Mouse (Mus musculus): ENCODE data around the gene Aspscr1. TPM values are rescaled to one million over a fixed set of nuclear protein-coding genes. Genes with fewer than 3 reads are reported as not detected.
A peak's percentile ranks its signal among the peaks of the same experiment; 100 is the strongest.

Gene Aspscr1
- polyA plus RNA-seq, 1 experiment from 2014 or later: 130 TPM

DNA sequence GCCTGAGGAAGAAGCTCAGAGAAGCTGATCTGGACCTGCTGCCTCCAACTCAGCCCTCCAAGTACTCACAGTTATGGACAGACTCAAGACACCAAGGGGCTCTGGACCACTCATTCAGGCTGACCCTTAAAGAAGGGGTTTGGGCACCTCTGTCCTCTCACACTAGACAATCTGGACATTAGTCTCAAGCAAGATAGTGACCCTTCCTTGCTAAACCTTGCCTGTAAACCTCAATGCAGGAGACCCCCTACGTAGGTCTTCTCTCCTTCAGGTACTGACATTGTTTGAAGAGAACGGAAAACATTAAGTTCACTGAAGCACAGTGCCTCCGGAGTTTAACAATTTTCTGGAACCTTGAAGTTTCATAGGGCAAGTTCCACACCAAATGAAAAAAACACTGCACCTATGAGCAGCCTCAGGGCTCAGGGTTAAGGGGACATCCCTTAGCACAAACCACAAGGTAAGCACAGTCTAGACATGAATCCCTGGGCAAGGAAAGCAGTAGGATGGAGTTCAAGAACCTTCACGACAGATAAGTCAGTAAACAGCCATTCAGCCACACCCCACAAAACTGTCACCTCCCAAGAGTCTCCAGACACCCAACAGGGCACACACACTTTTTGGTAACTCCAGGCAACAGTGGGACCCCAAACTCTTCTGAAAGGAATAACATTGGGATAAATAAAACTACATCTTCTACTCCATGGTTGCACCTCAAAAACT, 40.9 kb upstream of the Aspscr1 start:
- peaks cover 19% of the 10 kb centered on the region for H3K4me1 ChIP-seq (ENCODE audit: insufficient read depth)
- TF ChIP-seq CTCF (IDR thresholded peaks at IDR 0.05; ENCODE audit: low read depth): no peak
- H3K4me2 ChIP-seq: peak overlapping the region; percentile 86
- H3K9me3 ChIP-seq (ENCODE audit: low read depth, low read length): no peaks in the 10 kb centered on the region
- H3K27ac ChIP-seq (ENCODE audit: low read depth): peak overlapping the region; percentile 93
- DNase-seq (no peak), ATAC-seq (ENCODE audit: insufficient read depth) (no peak)
- 43% methylated on average over 4 of the region's 4 CpGs for WGBS
- peaks cover 26% of the 10 kb centered on the region for H3K36me3 ChIP-seq (ENCODE audit: insufficient read depth)
- H3K9ac ChIP-seq: peak overlapping the region; percentile 91
- H3K27me3 ChIP-seq (ENCODE audit: insufficient read depth, low read length): no peaks in the 10 kb centered on the region
- peak overlapping the region; percentile 95 for H3K4me3 ChIP-seq (ENCODE audit: low read depth, low read length)

DNA sequence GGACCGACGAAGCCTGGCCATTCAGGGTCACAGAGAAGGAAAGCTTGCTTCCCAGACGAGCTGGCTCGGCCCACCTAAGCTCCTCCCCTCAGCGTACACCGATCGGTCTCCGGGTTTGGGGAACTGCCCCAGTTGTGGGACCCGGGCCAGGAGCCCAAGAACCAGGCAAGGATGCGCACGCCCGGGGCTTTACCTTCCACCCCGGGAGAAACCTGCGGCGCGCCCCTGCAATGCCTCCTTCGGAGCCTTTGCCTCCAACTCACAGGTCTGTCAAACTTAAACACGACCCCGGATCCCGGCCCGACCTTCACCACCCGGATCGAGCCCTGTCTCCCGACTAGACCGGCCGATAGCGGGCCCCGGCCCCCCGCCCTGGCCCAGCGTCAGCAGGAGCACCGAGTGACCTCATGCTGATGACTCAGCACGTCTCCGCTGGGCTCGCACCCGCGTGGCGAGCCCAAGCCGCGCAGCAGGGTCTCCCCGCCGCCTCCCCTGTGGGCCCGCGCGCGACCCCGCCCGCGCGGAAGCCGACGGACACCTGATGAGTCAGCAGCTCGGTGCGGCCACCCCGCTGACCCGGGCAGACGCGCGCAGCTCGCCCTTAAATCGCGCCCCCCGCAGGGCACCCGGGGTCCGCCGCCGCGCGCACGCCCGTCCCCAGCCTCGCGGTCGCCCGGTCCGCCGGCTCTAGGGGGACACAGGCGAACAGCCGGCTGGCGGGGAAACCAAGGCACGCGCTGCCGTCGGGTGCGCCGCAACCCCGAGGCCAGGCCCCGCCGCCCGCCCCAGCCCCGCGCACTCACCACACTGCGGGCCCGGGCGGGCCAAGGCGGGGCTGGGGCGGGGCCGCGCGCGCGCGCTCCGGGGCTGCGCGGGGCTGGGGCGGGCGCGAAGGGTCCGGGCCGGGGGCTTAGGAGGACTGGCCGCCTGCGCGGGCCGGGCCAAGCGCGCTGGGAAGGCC, 39.9 kb upstream of the Aspscr1 start:
- Histone ChIP-seq H3K4me2 (peak overlapping the region; percentile 86), H3K27ac (ENCODE audit: low read depth) (peak overlapping the region; percentile 93), H3K9me3 (ENCODE audit: low read depth, low read length) (no peaks in the 10 kb centered on the region), H3K27me3 (ENCODE audit: insufficient read depth, low read length) (no peaks in the 10 kb centered on the region), H3K9ac (peak overlapping the region; percentile 91), H3K4me1 (ENCODE audit: insufficient read depth) (peaks cover 19% of the 10 kb centered on the region), H3K36me3 (ENCODE audit: insufficient read depth) (peaks cover 16% of the 10 kb centered on the region), H3K4me3 (ENCODE audit: low read depth, low read length) (peak overlapping the region; percentile 95)
- DNase-seq (peak; percentile 79), ATAC-seq (ENCODE audit: insufficient read depth) (peak; percentile 77)
- TF ChIP-seq CTCF (IDR thresholded peaks at IDR 0.05; ENCODE audit: low read depth): no peak
- under 1% methylated on average over 107 of the region's 116 CpGs for WGBS

- DNase-seq (peak; percentile 99), ATAC-seq (ENCODE audit: insufficient read depth) (peak; percentile 89)
- Histone ChIP-seq H3K4me1 (ENCODE audit: insufficient read depth) (peaks cover 19% of the 10 kb centered on the region), H3K9ac (peak within 1 kb of the TSS; percentile 91), H3K4me2 (peak within 1 kb of the TSS; percentile 86), H3K36me3 (ENCODE audit: insufficient read depth) (peaks cover 10% of the 10 kb centered on the region), H3K27ac (ENCODE audit: low read depth) (peak within 1 kb of the TSS; percentile 93), H3K27me3 (ENCODE audit: insufficient read depth, low read length) (no peaks in the 10 kb centered on the region), H3K4me3 (ENCODE audit: low read depth, low read length) (peak within 1 kb of the TSS; percentile 95), H3K9me3 (ENCODE audit: low read depth, low read length) (no peaks in the 10 kb centered on the region)
- WGBS: 10% methylated on average over 56 of the region's 58 CpGs
- no peak for TF ChIP-seq CTCF (IDR thresholded peaks at IDR 0.05; ENCODE audit: low read depth)
These were observed 39.0 kb upstream of the Aspscr1 start, which contains the start of gene Mafg for GRCm38 (mm10) chr11:120633520-120634343. TSS of gene Mafg (minus strand) at chr11:120633600.

DNA sequence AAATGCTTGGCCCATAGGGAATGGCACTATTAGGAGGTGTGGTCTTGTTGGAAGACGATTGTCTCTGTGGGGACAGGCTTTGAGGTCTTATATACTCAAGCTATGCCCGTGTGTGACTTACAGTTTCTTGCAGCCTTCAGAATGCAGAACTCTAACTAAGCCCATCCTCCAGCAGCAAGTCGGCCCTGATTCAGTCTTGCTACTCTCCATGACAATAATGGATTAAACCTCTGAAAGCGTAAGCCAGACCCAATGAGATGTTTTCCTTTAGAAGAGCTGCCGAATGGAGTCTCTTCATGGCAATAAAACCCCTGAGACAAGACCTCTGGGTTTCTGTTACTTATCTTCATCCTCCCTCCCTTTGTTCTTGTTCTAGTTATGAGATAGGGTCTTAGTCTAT, 38.0 kb upstream of the Aspscr1 start:
- Histone ChIP-seq H3K4me1 (ENCODE audit: insufficient read depth) (peaks cover 18% of the 10 kb centered on the region), H3K4me2 (no peak overlapping the region), H3K27me3 (ENCODE audit: insufficient read depth, low read length) (no peaks in the 10 kb centered on the region), H3K9me3 (ENCODE audit: low read depth, low read length) (no peaks in the 10 kb centered on the region), H3K27ac (ENCODE audit: low read depth) (no peak overlapping the region), H3K4me3 (ENCODE audit: low read depth, low read length) (no peak overlapping the region), H3K36me3 (ENCODE audit: insufficient read depth) (no peaks in the 10 kb centered on the region), H3K9ac (no peak overlapping the region)
- WGBS: 86% methylated on average over 5 of the region's 5 CpGs
- ATAC-seq (ENCODE audit: insufficient read depth) (no peak), DNase-seq (no peak)
- TF ChIP-seq CTCF (IDR thresholded peaks at IDR 0.05; ENCODE audit: low read depth): no peak

- H3K4me2 ChIP-seq: no peak overlapping the region
- H3K4me3 ChIP-seq (ENCODE audit: low read depth, low read length): no peak overlapping the region
- no peaks in the 10 kb centered on the region for H3K9me3 ChIP-seq (ENCODE audit: low read depth, low read length)
- H3K9ac ChIP-seq: 0 out of 2 replicates have a peak overlapping the region, but pooled peaks have one; percentile 13
- H3K27ac ChIP-seq (ENCODE audit: low read depth): no peak overlapping the region
- H3K27me3 ChIP-seq (ENCODE audit: insufficient read depth, low read length): 0 out of 2 replicates have a peak, but pooled peaks cover 4% of the 10 kb centered on the region
- DNase-seq: no peak
- H3K36me3 ChIP-seq (ENCODE audit: insufficient read depth): no peaks in the 10 kb centered on the region
- TF ChIP-seq CTCF (IDR thresholded peaks at IDR 0.05; ENCODE audit: low read depth): no peak
- WGBS: 59% methylated on average over 9 of the region's 9 CpGs
- peaks cover 5% of the 10 kb centered on the region; the same call in 1 of the 2 replicates for H3K4me1 ChIP-seq (ENCODE audit: insufficient read depth)
- ATAC-seq (ENCODE audit: insufficient read depth): no peak
These were observed 31.5 kb upstream of the Aspscr1 start for GRCm38 (mm10) chr11:120641255-120641654.

- DNase-seq: no peak
- Histone ChIP-seq H3K4me1 (ENCODE audit: insufficient read depth) (peaks cover 5% of the 10 kb centered on the region; the same call in 1 of the 2 replicates), H3K36me3 (ENCODE audit: insufficient read depth) (no peaks in the 10 kb centered on the region), H3K27ac (ENCODE audit: low read depth) (no peak overlapping the region), H3K27me3 (ENCODE audit: insufficient read depth, low read length) (0 out of 2 replicates have a peak, but pooled peaks cover 4% of the 10 kb centered on the region), H3K9ac (no peak overlapping the region), H3K9me3 (ENCODE audit: low read depth, low read length) (no peaks in the 10 kb centered on the region), H3K4me3 (ENCODE audit: low read depth, low read length) (no peak overlapping the region), H3K4me2 (0 out of 2 replicates have a peak overlapping the region, but pooled peaks have one; percentile 84)
- TF ChIP-seq CTCF (IDR thresholded peaks at IDR 0.05; ENCODE audit: low read depth): no peak
- WGBS: 76% methylated on average over 8 of the region's 8 CpGs
- ATAC-seq (ENCODE audit: insufficient read depth): no peak
These were observed 30.9 kb upstream of the Aspscr1 start for GRCm38 (mm10) chr11:120641869-120642268.
